In genomic region chr2:145936975-145937374, GRCm38 (mm10) we compare ENCODE assay signal across 23 mouse cellular contexts. TPM values are rescaled to one million over a fixed set of nuclear protein-coding genes. Genes with fewer than 3 reads are reported as not detected.
DNase-seq lines count a peak whose midpoint lies in the region; ATAC-seq and TF ChIP-seq lines count a peak whose summit lies in the region.
"Had no signal": no experiment of that assay in that cellular context is flagged by ENCODE, and none has a peak within 500 bp of the region (broad histone marks: within the 10 kb centered on the region; RNA-seq: fewer than 3 reads in every experiment).

No protein-coding gene starts in this region.

- H3K9ac ChIP-seq in heart, embryonic 13.5 days, result no peak overlapping the region
- H3K9ac ChIP-seq in intestine, postnatal 0 days (ENCODE audit: low read depth, low read length), result no peak overlapping the region
- H3K9ac ChIP-seq: hindbrain, embryonic 14.5 days; midbrain, embryonic 15.5 days; stomach, embryonic 15.5 days had no signal

- peak; percentile 26 to 76 for DNase-seq in adrenal gland, adult (ENCODE audit: inconsistent age in 2 of 2, low spot score in 1 of 2)
- DNase-seq in adrenal gland, adult 18-20 months (ENCODE audit: low spot score in 2 of 2), result no peak
- peak; percentile 97 for DNase-seq in heart, adult 11 months
- peak; percentile 13 to 26 for DNase-seq in heart, postnatal 36 days
- DNase-seq in lung, postnatal 10 days, result no peak
- DNase-seq: cerebellum, postnatal 14 days; gastrocnemius, postnatal 36 days; layer of hippocampus, postnatal 36 days; left cerebral cortex, postnatal 4 days; lung, postnatal 36 days; right cerebral cortex, postnatal 14 days; thymus, postnatal 14 days had no signal

- H3K27ac ChIP-seq in heart, embryonic 13.5 days (replicated peaks), result 0 out of 2 replicates have a peak overlapping the region, but pooled peaks have one; percentile 10
- H3K27ac ChIP-seq in intestine, postnatal 0 days (ENCODE audit: low read depth, low read length), result no peak overlapping the region
- H3K27ac ChIP-seq: hindbrain, embryonic 14.5 days; midbrain, embryonic 15.5 days; stomach, embryonic 15.5 days had no signal

- 0 out of 2 replicates have a peak, but pooled peaks cover 3% of the 10 kb centered on the region for H3K27me3 ChIP-seq in heart, embryonic 13.5 days (replicated peaks)
- no peaks in the 10 kb centered on the region for H3K27me3 ChIP-seq in intestine, postnatal 0 days (replicated peaks; ENCODE audit: control insufficient read depth, insufficient read depth, low read length)
- H3K27me3 ChIP-seq: midbrain, embryonic 15.5 days; stomach, embryonic 15.5 days had no signal

- peak overlapping the region; percentile 39 for H3K4me2 ChIP-seq in heart, embryonic 13.5 days
- H3K4me2 ChIP-seq in intestine, postnatal 0 days (replicated peaks; ENCODE audit: low read depth), result no peak overlapping the region
- H3K4me2 ChIP-seq: hindbrain, embryonic 14.5 days; midbrain, embryonic 15.5 days; stomach, embryonic 15.5 days had no signal

- no peak for TF ChIP-seq CTCF in intestine, postnatal 0 days (IDR thresholded peaks at IDR 0.05; ENCODE audit: low read depth)

- 44% methylated on average over 8 of the region's 8 CpGs for WGBS in heart, embryonic 13.5 days
- 77% methylated on average over 8 of the region's 8 CpGs for WGBS in intestine, postnatal 0 days

- ATAC-seq in heart, embryonic 13.5 days (ENCODE audit: extremely low read depth, insufficient number of reproducible peaks, low FRiP score, low TSS enrichment), result no peak
- no peak for ATAC-seq in intestine, postnatal 0 days
- ATAC-seq in megakaryocyte, adult 5-6 weeks (ENCODE audit: poor library complexity, severe bottlenecking), result no peak
- ATAC-seq: CD4-positive, CD25-positive, alpha-beta regulatory T cell, adult 4 months; forebrain, embryonic 14.5 days; intestine, embryonic 16.5 days; midbrain, embryonic 15.5 days had no signal

- peaks cover 9% of the 10 kb centered on the region for H3K36me3 ChIP-seq in heart, embryonic 13.5 days
- H3K36me3 ChIP-seq in intestine, postnatal 0 days (ENCODE audit: control insufficient read depth, insufficient read depth), result peaks cover 3% of the 10 kb centered on the region; the same call in 1 of the 2 replicates
- H3K36me3 ChIP-seq: stomach, embryonic 15.5 days had no signal

- intact Hi-C loops in heart, postnatal 36 days (cut with DNase I), result loop anchor here (10.0 kb wide), 1 partner anchor 578 kb away; the partner anchor contains the start of gene Ralgapa2

- H3K4me1 ChIP-seq in heart, embryonic 13.5 days, result peaks cover 15% of the 10 kb centered on the region
- 0 out of 2 replicates have a peak, but pooled peaks cover 5% of the 10 kb centered on the region for H3K4me1 ChIP-seq in intestine, postnatal 0 days (replicated peaks; ENCODE audit: control insufficient read depth, insufficient read depth, low read length)

- no peak overlapping the region for H3K4me3 ChIP-seq in heart, embryonic 13.5 days
- no peak overlapping the region for H3K4me3 ChIP-seq in intestine, postnatal 0 days (ENCODE audit: low read depth, low read length)
- H3K4me3 ChIP-seq: midbrain, embryonic 15.5 days; stomach, embryonic 15.5 days had no signal

- no peaks in the 10 kb centered on the region for H3K9me3 ChIP-seq in heart, embryonic 13.5 days
- no peaks in the 10 kb centered on the region for H3K9me3 ChIP-seq in intestine, postnatal 0 days (ENCODE audit: control insufficient read depth)
- H3K9me3 ChIP-seq: midbrain, embryonic 15.5 days; stomach, embryonic 15.5 days had no signal

RNA-seq across cellular contexts. Expression of gene Crnkl1, which starts 2.2 kb away (rescaled TPM):
- total RNA-seq in adrenal gland, adult 18-20 months (2021), result 10 to 100 TPM; 22.4 to 22.6 TPM
- polyA plus RNA-seq in heart, embryonic 13.5 days (2015; fragmentation: Nextera tagmentation; extraction: Ambion mirVana), result 15.3 and 16.3 TPM in 2 replicates
- total RNA-seq in heart, postnatal 36 days (2021), result 10 to 100 TPM; 16.7 to 21.8 TPM
- polyA plus RNA-seq in intestine, postnatal 0 days (2015; fragmentation: Nextera tagmentation; extraction: Ambion mirVana), result 12.6 and 14.3 TPM in 2 replicates
- 29.9 and 34.4 TPM in 2 replicates for total RNA-seq in megakaryocyte, adult 5-6 weeks (2015)
- total RNA-seq in megakaryocyte, adult 5-6 weeks (2017), result 69.6 and 73.9 TPM in 2 replicates

RNA-seq across cellular contexts. Expression of gene Cfap61, which starts 2.4 kb away (rescaled TPM):
- 10 to 100 TPM; 27.2 to 30.4 TPM for total RNA-seq in adrenal gland, adult 18-20 months (2021)
- polyA plus RNA-seq in heart, embryonic 13.5 days (2015; fragmentation: Nextera tagmentation; extraction: Ambion mirVana), result 0.71 and 1.6 TPM in 2 replicates
- 1 to 10 TPM; 1.1 to 2.7 TPM for total RNA-seq in heart, postnatal 36 days (2021)
- polyA plus RNA-seq in intestine, postnatal 0 days (2015; fragmentation: Nextera tagmentation; extraction: Ambion mirVana), result 0.08 TPM in 1 of 2 replicates, not detected in the other
- 0.07 TPM in 1 of 2 replicates, not detected in the other for total RNA-seq in megakaryocyte, adult 5-6 weeks (2015)
- total RNA-seq in megakaryocyte, adult 5-6 weeks (2017), result 0.24 and 0.44 TPM in 2 replicates
- total RNA-seq: gastrocnemius, postnatal 36 days; liver, adult 2 months; MEL had no signal
- polyA plus RNA-seq: CD4-positive, CD25-positive, alpha-beta regulatory T cell, adult 4 months; liver, adult 2 months had no signal

RNA-seq across cellular contexts. Expression of gene Naa20, which starts 35.1 kb away (rescaled TPM):
- 10 to 100 TPM; 50.6 to 59.5 TPM for total RNA-seq in adrenal gland, adult 18-20 months (2021)
- polyA plus RNA-seq in heart, embryonic 13.5 days (2015; fragmentation: Nextera tagmentation; extraction: Ambion mirVana), result 145 and 181 TPM in 2 replicates
- 10 to 100 TPM; 89.1 to 93.7 TPM for total RNA-seq in heart, postnatal 36 days (2021)
- polyA plus RNA-seq in intestine, postnatal 0 days (2015; fragmentation: Nextera tagmentation; extraction: Ambion mirVana), result 100 and 106 TPM in 2 replicates
- 63.9 and 90.0 TPM in 2 replicates for total RNA-seq in megakaryocyte, adult 5-6 weeks (2015)
- 57.8 and 62.5 TPM in 2 replicates for total RNA-seq in megakaryocyte, adult 5-6 weeks (2017)

Comparison
In these comparisons a context has a peak if more than half of its experiments do, and no peak if none do; other contexts are left out.
1. DNase-seq: peak in adrenal gland, adult (2 of 2), heart, adult 11 months (single experiment) and heart, postnatal 36 days (2 of 2); none in adrenal gland, adult 18-20 months (0 of 2) and lung, postnatal 10 days (single experiment).
2. RNA of gene Cfap61, which starts 2.4 kb away (total RNA-seq): 27.2 to 30.4 TPM in adrenal gland, adult 18-20 months; 1.1 to 2.7 TPM in heart, postnatal 36 days and 0.07 to 0.44 TPM in megakaryocyte, adult 5-6 weeks; every median in the first group is over 4 times any median in the second.